Mouse (Mus musculus) Muller cell, postnatal 12 days (primary cell): ENCODE results near the gene Tuba1a.
"Not testable (repeated sequence)": the region's sequence is repeated elsewhere in the genome, so short reads cannot be mapped to it uniquely, and the experiment has no call there.

ENCODE experiments used
- DNase-seq: peaks from one replicate; pipeline ENCODE4 v3.0.0-alpha.2; 2015; ENCODE audit errors: inconsistent ontology term

The Tuba1a gene

DNA sequence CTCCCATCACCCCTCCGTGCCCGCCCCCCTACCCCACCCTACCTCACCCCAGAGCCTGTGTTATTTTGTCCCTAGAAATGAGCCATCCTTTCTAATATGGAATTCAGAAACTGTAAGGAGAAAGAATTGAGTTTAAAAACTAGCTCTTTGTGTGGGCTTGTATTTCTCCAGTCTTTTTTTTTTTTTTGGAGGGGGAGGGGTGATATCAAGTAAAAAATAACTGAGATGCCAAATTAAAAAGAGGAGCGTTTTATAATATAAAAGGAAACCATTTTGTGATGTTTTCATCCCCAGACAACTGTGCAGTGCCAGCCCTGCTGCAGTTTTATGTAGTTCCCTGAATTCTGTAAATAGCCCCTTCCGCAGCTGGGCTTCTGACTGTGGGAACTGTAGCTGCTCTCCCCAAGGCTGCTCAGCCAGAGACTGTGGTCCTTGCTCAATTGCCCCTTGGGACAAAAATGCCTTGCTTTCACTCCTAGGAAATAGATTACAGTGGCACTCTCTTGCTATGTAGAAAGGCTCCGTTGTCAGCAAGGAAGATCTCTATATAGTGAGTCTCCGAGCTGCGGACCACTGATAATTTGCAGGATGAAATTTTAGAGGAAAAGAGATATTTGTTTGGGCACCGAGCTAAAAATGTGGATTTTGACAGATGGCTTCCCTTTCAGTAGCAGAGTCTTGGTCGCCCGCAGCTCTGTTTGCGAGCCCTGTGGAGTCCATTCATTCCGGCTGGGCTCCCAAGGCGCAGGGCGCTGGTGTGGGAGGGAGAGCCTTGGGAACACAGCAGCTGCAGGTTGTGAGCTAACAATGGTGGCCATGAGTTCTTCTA, 1.1 kb upstream of the Tuba1a start:
- DNase-seq: peak; percentile 66

DNA sequence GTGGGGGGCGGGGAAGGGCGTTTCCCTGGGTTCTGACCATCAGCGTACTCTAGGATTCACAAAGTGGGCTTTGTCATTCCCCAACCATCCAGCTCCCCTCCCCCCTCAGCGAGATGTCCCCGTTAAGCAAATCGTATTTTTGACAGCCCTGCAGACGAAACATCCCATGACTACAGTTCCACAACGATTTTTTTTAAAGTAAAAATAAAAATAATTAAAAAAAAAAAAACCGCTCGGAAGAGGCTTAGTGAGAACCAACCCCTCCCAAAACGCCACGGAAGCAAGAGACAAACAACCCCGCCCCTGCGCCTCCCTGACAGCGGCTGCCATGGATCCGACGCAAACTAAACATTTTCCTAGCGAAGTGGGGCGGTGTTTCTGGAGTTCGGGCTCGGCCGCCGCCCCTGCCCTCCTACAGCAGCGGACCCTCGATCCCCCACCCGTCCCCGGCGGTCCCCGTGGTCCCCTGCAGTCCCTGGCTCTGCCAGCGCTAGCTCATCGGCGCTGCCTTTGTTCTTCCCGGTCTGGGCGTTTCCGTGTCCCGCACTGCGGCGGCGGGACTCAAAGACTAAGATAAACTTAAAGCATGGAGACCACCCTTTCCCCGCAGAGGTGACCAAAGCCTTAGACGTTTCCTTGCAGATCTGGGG, 627 bp downstream of the Tuba1a start:
- DNase-seq: peak; percentile 84

DNA sequence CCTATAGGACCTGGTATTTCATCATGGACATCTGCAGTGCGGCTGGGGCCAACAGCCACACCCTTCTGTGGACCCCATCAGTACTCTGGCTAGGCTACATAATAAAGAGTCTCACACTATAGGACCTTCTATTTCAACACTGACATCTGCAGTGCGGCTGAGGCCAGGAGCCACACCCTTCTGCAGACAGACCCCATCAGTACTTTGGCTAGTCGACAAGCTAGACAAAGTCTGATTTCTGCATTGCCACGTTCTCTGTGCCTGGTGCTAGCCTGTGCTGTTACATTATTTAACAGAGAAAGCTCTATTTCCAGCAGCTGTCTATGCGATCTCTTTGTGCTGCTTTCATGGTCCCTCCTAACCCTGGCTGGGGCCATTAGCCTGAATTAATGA, 1.4 kb downstream of the Tuba1a start:
- no peak for DNase-seq

DNA sequence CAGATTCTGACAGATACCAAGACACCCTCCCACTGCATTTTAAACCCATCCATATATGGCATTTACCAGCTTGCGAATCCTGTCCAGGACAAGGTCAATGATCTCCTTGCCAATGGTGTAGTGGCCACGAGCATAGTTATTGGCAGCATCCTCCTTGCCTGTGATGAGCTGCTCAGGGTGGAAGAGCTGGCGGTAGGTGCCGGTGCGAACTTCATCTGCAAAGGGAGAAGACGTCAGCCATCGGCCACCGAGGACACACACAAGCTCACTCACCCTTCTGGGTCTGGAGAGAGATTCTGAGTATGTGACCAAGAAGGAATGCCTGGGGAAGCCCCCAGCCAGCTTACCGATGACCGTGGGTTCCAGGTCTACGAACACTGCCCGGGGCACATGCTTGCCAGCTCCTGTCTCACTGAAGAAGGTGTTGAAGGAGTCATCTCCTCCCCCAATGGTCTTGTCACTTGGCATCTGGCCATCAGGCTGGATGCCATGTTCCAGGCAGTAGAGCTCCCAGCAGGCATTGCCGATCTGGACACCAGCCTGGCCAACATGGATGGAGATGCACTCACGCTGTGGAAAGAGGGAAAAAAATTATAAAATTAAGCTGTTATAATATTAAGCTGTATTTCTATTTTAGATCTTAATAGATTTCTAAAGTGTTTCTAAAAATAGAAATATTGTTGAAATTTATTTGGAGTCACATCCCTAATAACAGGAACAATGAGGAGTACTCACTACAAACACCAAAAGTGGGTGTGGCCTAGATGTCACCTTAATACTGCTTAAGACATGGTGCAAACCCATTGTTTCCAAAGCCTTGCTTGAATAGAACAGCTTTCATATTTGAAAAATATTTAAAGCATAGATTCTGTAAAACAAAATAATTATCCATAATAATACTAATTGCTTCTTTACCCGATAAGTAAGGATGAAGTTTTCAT, 2.1 kb downstream of the Tuba1a start:
- DNase-seq: not testable (repeated sequence)

DNA sequence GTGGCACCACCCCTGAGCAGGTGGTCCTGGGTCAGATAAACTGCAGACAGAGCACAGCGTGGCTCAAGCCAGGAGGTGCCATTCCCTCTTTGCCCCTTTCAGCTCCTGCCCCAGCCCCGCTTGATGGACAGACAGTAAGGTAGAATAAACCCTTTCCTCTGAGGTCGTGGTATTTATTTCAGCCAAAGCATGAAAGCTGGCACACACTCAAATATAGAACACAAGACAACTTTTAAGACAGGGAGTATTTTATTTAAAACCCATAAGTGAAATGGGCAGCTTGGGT, 4.0 kb downstream of the Tuba1a start:
- DNase-seq: no peak

DNA sequence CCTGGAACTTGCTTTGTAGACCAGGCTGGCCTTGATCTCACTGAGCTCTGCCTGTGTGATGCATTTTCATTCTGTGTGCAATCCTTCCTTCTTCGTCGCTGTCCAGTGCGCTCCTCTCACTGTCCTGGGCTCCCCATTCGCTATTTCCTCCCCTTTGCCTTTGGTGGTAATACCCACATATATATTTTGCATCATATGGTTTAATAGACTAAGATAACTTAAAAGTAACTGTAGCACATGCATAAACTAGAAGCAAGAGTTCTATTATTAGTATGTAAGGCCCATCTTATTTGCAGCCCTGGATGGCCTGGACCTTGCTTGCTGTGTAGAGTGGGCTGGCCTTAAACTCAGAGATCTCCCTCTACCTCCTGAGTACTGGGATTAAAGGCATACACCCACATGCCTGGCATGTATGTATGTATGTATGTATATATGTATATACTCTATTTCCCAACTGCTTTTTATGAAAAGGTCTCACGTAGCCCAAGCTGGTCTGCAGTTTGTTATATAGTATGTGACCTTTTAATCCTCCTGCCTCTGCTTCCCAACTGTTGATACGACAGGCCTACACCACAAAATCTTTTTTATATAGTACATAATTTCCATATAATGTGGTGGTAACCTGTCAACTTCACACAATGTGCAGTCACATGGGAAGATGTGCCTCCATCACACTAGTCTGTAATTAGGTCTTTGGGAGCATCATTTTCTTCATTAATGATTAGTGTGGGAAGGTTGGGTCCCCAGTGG, 4.5 kb downstream of the Tuba1a start:
- DNase-seq: no peak

DNA sequence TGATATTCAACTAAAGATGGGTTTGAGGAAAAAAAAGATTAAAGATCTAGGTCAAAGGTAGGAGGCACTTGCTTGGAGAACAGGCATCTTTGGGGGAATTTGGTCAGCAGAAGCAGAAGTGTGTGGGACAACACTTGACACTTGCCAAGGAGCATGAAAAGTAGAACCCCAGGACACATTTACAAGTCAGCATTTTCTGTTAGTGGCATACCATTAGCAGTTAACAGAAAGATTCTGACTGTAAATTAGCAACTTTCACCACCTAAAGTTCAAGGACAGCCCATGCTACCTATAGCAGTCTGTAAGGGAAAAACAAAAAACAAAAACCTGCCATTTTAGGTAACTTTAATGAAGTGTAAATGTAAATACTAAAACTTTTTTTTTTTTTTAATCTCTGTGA, 5.1 kb downstream of the Tuba1a start:
- peak; percentile 50 for DNase-seq

DNA sequence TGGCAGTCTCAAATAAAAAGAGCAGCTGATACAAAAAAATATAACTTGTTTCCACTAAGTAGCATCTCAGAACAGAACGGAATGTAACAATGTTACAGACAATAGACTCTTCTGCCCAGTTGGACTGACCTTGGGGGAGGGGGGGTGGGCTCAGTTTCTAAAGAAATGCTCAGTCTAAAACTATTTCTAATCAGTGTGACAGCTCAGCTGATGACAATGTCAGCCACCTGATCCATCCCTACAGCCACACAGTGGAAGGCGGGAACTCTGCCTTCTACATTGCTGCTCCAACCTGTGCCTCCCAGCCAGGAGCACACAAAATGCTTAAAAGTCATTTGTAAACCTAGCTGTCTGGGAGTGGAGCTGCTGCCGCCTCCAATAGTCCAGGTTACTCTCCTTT, 5.6 kb downstream of the Tuba1a start:
- DNase-seq: peak; percentile 74

DNA sequence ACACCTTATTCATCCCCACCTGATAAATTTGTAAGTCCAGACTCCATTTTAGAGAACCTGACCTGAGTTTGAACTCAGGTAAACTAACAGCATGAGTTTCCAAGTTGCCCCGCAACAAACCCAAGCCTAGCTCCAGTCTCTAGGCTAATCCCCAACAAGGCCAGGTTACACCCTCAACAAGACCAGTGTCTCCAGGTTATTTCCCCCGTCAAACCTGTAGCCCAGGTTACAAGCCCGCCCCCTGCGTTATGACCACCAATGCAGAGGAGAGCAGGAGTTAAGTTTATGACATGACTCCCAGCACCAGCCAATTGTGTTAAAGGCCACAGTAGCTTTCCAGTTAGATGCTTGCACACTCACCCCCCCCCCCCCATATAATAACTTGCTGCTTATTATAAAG, 10.4 kb downstream of the Tuba1a start:
- no peak for DNase-seq

DNA sequence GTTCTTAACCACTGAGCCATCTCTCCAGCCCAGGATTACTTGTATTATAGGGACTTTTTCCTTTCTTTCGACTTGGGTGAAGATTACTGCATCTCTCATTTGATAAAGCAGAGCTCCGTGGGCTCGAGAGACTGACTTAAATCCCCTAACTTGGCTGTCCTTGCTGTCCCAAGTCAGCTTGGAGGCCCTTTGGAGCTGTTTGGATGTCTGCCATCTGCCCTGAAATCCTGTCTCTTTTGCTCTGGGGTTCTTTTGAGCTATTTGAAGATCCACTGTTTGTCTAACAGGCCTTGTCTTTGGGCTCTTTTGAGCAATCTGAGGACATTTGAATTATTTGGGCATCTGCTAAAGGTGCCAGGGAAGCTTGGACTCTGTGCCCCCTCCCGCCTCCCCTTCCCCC, 11.4 kb downstream of the Tuba1a start:
- no peak for DNase-seq

DNA sequence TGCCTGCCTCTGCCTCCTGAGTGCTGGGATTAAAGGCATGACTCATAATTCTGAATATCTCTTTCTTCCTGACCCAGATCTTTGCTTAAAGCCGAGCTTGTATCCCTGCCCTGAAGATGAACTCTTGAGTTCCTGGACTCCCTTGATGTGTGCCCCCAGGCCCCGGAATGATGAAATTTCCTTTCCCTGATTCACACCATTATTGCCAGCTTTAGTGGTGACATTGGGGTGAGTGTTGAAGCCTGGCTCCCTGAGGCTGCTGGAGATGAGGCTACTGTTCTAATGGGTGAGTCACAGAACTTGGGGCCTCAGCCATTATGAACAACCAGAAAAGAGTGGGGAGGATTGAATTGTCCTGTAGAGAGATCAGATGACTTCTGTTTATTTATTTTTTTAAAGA, 12.0 kb downstream of the Tuba1a start:
- DNase-seq: peak; percentile 96

DNA sequence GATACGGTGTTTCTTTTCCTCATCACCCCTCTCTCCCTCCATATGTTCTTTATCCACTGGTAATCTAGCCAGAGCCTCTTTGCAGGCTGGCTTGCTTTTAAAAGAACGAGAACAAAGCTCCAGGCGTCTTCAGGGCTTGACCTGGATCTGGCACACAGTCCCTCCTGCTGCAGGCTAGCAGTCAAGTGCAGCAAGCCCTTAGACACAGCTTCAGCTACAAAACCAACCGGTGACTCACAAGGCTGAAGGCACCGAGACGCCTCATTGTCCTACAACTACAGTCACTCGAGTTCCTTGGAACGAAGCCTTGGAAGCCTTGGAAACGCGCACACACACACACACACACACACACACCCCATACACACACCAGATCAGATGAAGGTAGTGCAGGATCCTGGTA, 12.7 kb downstream of the Tuba1a start:
- peak; percentile 55 for DNase-seq

DNA sequence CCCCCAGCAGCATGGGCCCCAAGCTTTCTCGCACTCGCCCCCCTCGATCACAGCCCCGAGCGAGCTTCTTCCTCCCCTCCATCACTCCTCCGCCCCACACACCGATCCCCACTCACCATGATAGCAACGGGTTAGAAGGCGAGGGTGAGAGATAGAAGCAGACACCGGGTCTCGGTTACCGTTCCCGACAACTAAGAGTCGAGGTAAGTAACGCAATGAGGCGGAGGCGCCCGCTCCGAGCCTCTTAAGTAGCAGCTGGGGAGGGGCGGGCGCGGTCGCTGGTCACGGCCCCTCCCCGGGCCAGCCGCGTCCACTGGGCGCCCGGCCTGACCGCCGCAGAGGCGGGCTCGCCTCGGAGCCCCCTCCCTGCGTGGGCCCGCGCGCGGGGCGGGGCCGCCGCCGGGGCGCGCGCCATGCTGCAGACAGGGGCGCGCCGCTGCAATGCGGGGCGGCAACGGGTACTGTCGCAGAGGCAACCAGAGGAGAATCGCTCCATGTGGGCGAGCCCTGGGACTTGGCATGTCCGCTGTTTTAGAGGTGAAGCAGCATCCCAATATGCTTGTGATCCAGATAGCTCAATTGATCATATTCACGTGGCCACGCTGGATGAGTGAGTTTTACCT, 19.2 kb downstream of the Tuba1a start, which contains the start of gene Tuba1b:
TSS of gene Tuba1b (minus strand) at position 349 of the 623 bp plus-strand sequence.
- peak; percentile 97 for DNase-seq

DNA sequence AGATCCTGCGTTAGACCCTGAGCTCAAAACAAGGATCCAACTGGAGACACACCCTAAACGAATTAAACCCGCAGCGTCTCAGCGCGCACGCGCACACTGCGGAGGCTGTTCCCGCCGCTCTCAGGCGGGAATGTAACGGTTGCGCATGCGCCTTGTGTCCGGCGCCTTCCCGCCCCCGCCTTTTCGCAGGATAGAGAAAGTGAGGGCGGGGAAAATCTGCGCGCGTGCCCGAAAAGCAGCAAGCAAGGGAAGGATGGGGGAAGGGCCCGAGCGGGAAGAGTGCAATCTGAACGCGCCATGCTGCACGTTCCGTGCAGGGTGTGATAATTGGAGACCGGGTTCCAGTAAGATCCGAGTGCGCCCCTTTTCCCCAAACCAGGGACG, 19.7 kb downstream of the Tuba1a start:
- DNase-seq: peak; percentile 96

DNA sequence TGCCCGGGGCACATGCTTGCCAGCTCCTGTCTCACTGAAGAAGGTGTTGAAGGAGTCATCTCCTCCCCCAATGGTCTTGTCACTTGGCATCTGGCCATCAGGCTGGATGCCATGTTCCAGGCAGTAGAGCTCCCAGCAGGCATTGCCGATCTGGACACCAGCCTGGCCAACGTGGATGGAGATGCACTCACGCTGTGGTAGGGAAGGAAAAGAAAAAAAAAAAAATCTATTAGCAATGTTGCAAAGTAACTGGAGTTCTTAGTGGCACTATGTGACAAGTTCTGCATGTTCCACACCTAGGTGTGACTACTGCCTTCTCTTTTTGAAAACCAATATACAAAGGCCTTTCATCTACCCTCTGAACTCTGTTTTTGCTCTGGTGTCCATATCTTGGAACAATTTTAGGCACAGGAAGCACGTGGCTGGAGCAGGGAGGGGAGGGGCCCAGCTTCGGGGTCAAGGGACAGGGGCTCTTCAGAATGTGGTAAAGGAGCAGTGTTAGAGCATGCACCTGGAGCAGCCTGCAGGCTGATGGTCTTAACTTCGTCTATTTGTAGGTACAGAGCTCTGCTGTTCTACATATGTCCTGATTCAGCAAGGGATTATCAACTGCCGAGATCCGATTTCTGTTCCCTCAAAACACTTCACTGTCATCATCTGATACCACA, 20.4 kb downstream of the Tuba1a start:
- DNase-seq: peak; percentile 45

DNA sequence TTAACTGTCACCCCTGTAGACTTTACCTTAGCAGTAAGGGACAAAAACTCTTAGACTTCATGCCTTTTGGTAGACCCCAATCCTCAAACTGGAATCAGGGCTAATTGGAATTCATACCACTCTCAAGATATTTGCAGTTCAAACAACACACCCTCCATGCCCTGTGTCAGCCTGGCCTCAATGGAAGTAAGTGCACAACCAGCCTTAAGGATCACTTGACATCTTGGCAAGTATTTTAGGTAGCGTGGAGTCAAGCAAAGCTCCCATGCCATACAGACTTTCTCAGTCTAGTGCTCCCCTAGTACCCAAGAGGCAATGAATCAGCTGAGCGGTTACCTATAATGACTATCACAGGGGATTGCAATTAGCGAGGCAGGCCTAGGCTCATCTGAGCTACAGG, 22.5 kb downstream of the Tuba1a start:
- no peak for DNase-seq

DNA sequence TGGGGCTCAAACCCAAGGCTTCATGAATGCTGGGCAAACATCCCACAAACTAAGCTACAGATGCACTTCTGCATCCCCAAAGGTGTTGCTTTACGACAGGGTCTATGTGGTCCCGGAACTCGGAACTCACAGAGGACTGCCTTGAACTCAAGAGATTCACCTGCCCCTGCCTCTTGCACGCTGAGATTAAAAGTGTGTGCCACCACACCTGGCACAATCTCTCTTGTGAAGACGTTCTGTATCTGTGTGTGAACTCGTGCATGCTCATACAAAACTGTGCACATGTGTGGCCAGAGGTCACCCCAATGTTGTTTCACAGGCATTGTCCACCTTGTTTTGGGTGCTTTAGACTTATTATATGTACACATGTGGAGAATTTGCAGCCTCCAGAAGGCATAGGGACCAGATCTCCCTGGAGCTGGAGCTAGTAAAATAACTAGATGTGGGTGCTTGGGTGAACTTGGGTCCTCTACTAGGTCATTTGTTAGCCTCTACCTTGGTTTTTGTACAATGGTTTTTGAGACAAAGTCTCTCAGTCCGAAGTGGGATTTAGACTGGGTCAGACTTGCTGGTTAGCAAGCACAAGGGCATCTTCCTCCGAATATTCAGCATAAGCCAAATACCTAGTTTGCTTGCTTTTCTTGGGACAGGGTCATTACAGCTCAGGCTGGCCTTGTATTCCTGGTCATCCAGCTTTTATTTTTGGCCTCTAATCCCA, 23.3 kb downstream of the Tuba1a start:
- no peak for DNase-seq

DNA sequence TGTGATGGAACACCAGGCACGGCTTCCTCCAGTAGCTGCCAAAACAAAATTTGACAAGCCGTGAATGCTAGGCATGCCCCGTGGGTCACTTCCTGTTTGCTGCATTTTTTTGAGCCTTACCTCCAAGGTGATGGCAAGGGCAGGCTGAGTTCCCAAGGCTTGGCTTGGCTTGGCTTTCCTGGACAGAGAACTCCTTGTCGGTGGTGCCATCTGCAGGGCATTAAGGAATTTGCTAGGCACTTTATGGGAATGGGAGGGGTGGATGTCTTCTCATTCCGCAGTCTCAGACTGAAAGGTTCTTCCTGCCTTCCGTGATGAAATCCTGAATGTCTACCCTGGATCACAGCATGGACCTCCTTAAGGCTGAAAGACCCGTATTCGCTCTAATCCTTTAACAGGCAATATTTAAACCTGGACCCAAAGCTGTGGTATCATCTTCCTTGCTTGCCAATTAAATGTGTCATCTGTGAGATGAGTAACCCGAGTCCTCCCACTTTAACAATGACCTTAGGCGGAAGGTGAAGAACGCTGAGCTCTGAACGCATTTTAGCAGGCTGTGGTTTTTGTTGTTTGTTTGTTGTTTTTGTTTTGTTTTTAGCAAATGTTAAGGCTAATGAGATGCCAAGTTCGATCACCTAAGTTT, 24.8 kb downstream of the Tuba1a start:
- peak; percentile 85 for DNase-seq

DNA sequence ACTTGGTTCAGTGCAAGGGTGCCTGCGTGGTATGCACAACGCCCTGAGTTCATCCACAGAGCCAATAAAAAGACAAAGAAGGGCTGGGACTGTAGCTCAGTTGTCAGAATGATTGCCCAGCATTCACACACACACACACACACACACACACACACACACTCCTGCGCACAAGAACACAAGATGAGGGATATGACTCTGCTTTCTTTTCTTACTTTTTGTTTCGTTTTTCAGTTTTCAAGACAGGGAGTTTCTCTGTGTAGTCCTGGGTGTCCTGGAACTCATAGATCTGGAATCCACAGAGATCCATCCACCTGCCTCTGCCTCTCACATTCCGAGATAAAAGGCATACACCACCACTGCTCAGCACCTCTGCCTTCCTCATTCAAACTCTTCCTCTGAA, 25.9 kb downstream of the Tuba1a start:
- no peak for DNase-seq

DNA sequence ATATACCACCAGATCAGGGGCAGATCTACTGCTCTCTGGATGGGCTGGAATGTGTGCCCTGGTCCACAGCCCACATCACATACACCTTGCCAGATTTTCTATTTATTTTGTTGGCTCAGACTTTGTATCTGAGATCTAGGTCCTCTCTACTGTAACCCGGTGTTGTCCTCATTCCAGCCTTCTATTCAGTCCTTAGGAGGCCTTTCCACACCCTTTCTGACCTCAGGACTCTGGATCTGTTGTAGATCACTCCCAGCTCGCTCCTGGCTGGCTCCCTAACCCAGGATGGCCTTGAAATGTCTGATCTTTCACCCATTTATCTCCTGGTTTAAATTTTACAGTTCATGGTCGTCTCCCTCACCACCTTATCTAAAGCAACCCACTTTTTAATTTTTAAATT, 28.8 kb downstream of the Tuba1a start:
- no peak for DNase-seq
